Mouse (Mus musculus): ENCODE data around the gene Adamtsl2.

Adamtsl2 gene

GRCm38 (mm10) chr2:27079152-27079584 is at the start of gene Adamtsl2:
Gene Adamtsl2, plus strand, starts transcription at chr2:27079379.
- peak; percentile 87 to 95 for DNase-seq

GRCm38 (mm10) chr2:27032361-27032760 is 46.8 kb upstream of the Adamtsl2 start:
- DNase-seq, result no peak

GRCm38 (mm10) chr2:27036003-27036402 is 43.2 kb upstream of the Adamtsl2 start:
- no peak for DNase-seq

- DNase-seq, result no peak
Observed at GRCm38 (mm10) chr2:27037008-27037407, 42.2 kb upstream of the Adamtsl2 start.

GRCm38 (mm10) chr2:27038596-27038995 is 40.6 kb upstream of the Adamtsl2 start:
- DNase-seq, result peak in 1 of 2 experiments; percentile 83

GRCm38 (mm10) chr2:27039286-27039685 is 39.9 kb upstream of the Adamtsl2 start:
- peak in 1 of 2 experiments; percentile 39 for DNase-seq

- no peak for DNase-seq
Observed at GRCm38 (mm10) chr2:27042131-27042844, 36.9 kb upstream of the Adamtsl2 start.

GRCm38 (mm10) chr2:27043461-27043860 is 35.7 kb upstream of the Adamtsl2 start:
- peak; percentile 87 for DNase-seq

GRCm38 (mm10) chr2:27044166-27044565 is 35.0 kb upstream of the Adamtsl2 start:
- DNase-seq, result no peak

GRCm38 (mm10) chr2:27044641-27045040 is 34.5 kb upstream of the Adamtsl2 start:
- no peak for DNase-seq

- peak; percentile 72 to 92 for DNase-seq
Observed at GRCm38 (mm10) chr2:27045979-27046770, 33.0 kb upstream of the Adamtsl2 start.

GRCm38 (mm10) chr2:27049408-27049807 is 29.8 kb upstream of the Adamtsl2 start:
- DNase-seq, result no peak

- no peak for DNase-seq
Observed at GRCm38 (mm10) chr2:27058251-27058650, 20.9 kb upstream of the Adamtsl2 start.

- DNase-seq, result no peak
Observed at GRCm38 (mm10) chr2:27058751-27059150, 20.4 kb upstream of the Adamtsl2 start.

GRCm38 (mm10) chr2:27059187-27059586 is 20.0 kb upstream of the Adamtsl2 start:
- DNase-seq, result no peak

- no peak for DNase-seq
Observed at GRCm38 (mm10) chr2:27067124-27067523, 12.1 kb upstream of the Adamtsl2 start.

- no peak for DNase-seq
Observed at GRCm38 (mm10) chr2:27067996-27068395, 11.2 kb upstream of the Adamtsl2 start.

GRCm38 (mm10) chr2:27069646-27070045 is 9.5 kb upstream of the Adamtsl2 start:
- DNase-seq, result no peak

- no peak for DNase-seq
Observed at GRCm38 (mm10) chr2:27070247-27070813, 8.8 kb upstream of the Adamtsl2 start.

- DNase-seq, result peak; percentile 76 to 85
Observed at GRCm38 (mm10) chr2:27071137-27071536, 8.0 kb upstream of the Adamtsl2 start.

- no peak for DNase-seq
Observed at GRCm38 (mm10) chr2:27071978-27072377, 7.2 kb upstream of the Adamtsl2 start, which contains the start of gene Mymk. Gene Mymk, minus strand, starts transcription at chr2:27072179.

- no peak for DNase-seq
Observed at GRCm38 (mm10) chr2:27073407-27073806, 5.8 kb upstream of the Adamtsl2 start.

GRCm38 (mm10) chr2:27074804-27075203 is 4.4 kb upstream of the Adamtsl2 start:
- peak; percentile 53 to 79 for DNase-seq

GRCm38 (mm10) chr2:27075485-27075884 is 3.7 kb upstream of the Adamtsl2 start:
- DNase-seq, result peak; percentile 61 to 72

Measured in lung, postnatal 4 days (tissue).